Mouse (Mus musculus) cerebellum, postnatal 14 days (tissue): ENCODE measurements around the gene Slc9b1.

Source experiments
- DNase-seq, 2 experiments: peaks; one replicate each; pipeline ENCODE4 v3.0.0; 2021; ENCODE audit warnings: mixed read lengths in 2 of 2

Gene Slc9b1

DNA sequence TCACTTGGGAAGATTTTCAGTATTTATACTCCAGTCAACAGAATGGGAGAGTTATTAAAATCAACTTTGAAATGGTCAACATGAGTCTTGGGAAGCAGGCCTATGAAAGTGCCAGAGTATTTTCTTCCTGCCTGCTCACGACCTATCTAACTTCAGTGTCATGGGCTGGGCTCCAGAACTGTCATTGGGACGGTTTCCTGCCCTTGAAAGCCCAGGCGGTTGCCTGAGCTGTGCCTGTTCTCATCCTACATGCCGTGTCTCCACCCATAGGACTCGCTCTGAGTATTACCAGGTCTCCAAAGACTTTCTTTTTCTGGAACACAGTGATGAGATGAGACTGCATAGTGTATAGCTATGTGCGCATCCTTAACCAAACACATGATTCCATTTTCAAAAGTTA lies 45.4 kb downstream of the Slc9b1 start:
- DNase-seq: no peak

DNA sequence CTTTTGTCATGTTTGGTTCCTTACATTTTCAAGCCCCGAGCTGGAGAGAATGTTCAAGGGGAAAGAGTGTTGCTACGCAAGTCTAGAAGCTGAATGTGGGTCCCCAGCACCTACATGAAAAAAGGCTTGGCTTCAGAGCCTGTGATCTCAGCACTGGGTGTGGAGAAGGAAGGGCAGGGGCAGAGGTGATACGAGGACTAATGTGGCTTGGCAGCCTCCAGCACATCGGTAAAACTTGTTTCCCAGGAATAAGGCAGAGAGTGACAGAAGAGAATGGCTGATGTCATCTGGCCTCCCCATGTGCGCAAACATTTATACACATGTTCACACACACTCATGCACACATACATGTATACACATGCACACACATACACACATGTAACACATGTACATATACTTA lies 47.3 kb downstream of the Slc9b1 start:
- DNase-seq: no peak

- DNase-seq: no peak
Observed at GRCm38 (mm10) chr3:135396081-135396480, 48.3 kb downstream of the Slc9b1 start.

DNA sequence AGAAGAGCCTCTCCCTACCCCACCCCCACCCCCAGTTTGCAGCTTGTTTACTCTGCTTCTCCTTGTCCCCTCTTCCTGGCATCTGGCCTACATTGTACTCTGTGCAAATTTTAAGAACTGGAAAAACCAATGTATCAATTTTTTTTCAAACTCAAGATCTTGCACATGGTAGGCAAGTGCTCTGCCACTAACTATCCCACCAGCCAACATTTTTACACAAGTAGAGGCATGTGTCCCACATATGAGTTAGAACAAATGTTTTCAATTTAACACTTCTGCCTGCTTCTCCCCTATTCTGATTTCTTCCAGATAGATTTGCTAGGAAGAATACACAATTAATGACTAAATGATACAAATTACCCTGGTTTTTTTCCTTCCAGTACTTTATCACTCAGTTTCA lies 49.3 kb downstream of the Slc9b1 start:
- DNase-seq: no peak

- DNase-seq: peak; percentile 94 to 96
Observed at GRCm38 (mm10) chr3:135402201-135402658, 54.4 kb downstream of the Slc9b1 start.

GRCm38 (mm10) chr3:135403211-135403610 lies 55.4 kb downstream of the Slc9b1 start:
- DNase-seq: no peak

DNA sequence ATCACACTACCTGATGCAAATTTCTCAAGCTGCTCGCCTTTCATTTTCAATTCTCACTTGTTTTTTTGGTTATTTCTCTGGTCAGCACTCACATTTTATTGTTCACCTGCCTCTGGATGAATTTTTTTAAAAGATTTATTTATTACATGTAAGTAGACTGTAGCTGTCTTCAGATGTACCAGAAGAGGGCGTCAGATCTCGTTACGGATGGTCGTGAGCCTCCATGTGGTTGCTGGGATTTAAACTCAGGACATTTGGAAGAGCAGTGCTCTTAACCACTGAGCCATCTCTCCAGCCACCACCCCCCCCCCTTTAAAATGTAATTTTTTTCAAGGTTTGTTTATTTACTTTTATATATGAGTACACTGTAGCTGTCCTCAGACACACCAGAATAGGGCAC lies 56.0 kb downstream of the Slc9b1 start:
- DNase-seq: no peak

GRCm38 (mm10) chr3:135404599-135404998 lies 56.8 kb downstream of the Slc9b1 start:
- DNase-seq: no peak

GRCm38 (mm10) chr3:135407351-135407750 lies 59.5 kb downstream of the Slc9b1 start:
- no peak for DNase-seq

- DNase-seq: no peak
Observed at GRCm38 (mm10) chr3:135409219-135409618, 61.4 kb downstream of the Slc9b1 start.

DNA sequence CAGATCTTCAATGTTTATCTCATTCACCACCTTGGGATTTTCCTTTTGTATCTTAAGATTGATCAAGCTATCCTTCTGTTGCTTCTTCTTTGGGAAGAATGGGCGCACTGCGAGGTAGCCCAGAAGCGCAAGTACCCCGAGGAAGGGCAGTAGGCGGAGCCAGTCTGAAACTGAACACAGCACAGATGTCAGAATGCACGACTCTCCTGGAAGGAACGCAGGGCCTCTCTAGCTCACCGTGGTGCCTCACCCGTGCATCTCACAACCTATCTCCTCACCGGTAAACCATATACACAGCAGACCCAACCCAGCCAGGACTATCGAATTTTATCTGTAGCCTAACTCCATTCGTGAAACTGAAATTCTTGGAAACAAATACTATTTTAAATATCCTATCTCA lies 63.2 kb downstream of the Slc9b1 start:
- DNase-seq: no peak

DNA sequence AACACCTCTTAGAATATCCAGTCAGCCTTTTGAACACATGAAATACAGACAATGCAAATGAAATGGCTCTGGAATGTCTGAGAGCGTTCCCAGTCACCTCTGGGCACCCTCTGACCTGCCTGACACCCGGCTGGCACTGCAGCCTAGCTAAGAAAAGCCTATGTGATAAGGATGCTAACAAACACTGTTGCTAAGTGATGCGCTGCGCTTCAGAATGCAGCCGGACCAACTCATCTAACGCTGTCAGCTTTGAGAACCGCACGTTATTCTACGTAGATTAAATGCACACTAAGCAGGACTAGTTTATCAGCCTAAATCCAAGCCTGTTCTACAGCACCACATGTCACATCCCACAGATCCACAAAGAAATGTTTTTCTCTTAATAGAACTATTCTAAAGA lies 64.0 kb downstream of the Slc9b1 start:
- DNase-seq: no peak

GRCm38 (mm10) chr3:135417245-135417644 lies 69.4 kb downstream of the Slc9b1 start:
- no peak for DNase-seq

DNA sequence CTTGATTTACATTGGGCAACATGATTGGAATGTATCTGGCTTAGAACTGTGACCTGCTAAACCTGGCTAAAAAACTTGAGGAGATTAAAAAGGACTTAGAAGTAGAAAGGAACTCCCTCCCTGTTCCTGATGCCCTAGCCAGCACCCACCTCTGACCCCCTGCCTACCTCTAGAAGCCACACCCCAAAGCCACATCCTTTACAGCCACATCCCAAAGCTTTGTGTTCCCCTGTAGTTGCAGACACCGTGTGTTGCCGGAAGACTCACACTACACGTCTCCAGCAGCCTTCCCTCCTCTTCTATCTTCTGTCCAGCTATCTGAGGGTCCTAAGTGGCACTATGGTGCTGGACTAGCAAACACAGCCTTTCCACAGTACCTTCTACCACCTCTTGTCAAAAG lies 70.0 kb downstream of the Slc9b1 start:
- DNase-seq: no peak

DNA sequence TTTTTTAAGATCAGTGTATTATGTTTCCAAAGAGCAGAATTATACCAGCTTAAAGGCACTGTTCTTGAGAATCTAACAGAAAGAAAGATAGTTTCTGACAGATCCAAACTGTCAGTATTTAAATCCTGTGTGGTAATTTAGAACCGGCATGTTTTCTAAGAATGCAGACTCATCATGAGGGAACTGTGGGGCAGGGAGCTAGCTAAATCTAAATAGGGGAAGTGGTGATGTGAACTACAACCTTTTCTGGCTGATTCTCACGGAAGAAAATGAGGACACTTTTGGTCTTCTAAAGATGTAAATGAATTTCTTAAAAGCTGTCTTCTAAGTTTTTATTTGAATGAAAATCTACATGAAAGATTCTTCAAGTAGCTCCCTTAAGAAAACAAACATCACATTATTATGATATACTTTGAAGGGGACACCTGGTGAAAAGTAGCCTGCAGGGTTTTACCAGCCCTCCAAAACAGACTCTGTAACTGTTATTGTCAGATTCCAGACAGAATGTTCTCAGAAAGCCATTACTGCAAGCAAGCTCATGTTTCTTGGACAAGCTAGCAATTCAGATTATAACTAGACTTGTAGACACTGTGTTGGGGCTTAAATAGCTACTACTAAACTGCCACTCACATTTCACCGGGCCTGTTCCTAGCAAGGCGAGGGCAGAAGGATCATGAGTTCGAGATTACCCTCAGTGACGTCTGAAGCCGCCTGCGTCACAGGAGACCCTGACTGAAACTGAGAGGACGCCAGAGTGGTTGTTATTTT lies 72.9 kb downstream of the Slc9b1 start:
- DNase-seq: no peak

DNA sequence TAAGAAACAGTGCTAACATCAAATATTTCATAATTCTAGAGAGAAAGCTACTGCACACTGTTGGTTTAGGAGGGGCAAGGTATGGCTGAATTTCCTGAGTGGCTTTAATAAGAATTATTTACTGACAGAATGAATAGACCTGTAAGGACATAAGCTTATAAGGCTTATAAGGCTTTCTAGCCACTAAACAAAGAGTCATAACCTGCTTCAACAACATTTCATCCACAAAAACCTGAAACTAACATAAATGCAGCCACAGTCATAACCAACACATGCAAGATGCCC lies 73.4 kb downstream of the Slc9b1 start:
- no peak for DNase-seq

DNA sequence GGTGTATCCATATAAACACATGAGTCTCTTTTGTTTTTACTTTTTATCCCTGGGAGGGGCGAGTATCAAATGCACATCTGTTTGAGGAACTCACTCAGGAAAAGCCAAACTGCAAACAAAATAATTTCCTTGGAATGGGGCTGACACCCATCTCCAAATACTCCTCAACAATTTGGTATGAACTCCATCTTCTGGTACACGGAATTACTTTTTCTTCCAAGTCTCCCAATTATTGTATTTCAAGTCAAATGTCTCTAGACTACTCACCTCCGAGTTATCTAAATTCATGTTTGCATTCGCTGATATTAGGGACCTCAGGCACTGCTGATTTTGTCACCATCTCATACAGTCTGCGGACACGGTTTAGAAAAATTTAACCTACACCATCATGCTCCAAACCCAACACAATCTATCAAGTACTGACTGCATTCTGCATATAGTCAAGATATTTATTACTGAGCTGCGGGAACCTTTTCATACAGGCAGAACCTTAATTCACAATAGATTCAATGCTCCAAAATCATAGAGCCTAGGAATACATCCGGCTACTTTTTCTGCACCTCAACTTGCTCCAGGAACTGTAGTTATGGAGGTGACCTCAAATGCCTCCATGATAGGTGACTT lies 74.5 kb downstream of the Slc9b1 start:
- no peak for DNase-seq

DNA sequence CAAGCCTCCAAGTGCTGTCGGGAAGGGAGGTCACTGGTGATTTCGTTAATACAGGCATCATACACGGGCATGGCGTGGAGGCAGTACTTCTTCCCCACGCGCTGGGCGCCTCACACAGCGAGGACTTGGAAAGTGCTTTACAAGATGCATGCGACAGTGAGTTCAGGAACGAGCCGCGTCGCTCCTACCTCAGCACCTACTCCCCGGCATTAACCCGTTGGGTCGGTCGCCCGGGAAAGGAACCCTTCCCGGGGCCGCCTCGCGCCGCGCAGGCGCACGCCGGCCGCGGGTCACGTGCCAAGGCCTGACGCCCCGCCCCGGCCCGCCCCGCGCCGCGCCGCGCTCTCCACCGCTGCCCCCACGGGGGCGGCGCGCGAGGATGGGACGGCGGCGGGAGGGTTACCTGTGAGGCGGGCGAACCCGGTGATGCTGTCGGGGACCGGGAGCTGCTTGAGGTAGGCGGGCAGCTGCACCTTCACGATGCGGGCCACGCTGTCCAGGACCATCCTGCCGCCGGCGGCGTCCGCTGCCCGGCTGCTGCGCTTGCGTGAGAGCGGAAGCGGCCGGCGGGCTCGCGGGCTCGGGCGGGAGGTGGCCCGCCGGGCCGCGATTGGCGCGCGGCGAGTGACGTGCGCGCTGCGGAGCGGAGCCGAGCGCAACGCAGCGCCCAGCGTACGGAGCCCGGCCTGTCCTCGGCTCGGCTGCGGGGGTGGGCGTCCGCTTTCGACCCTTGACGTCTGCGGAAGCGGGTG lies 75.2 kb downstream of the Slc9b1 start:
- DNase-seq: peak; percentile 89 to 93

DNA sequence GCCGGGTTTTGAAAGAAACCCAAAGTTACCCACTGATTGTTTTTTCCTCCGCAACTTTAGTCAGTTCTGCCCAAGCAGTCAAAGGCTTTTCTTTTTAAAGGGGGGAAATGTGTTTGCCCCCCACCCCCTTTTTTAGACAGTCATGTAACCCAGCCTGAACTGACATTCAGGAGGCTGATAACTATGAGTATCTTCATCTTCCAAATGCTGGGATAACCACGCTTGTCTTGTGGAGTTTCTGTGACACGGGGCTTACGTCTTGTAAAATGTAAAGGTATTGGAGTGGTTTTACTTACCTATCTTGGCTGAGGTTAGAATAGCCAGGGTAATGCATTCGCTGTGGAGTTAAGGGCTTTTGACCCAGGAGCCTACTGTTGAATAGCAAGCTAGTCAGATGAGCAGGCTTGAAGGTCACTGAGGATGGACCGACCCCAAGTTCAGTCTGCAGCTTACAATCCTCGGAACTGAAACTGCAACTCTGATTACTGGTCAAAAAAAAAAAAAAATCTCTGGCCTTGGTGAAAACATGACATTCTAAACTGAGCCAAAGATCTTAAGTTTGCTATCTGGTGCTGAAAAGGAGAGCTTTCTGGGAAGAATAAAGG lies 75.9 kb downstream of the Slc9b1 start, which contains the start of gene Cisd2:
TSS of gene Cisd2 (minus strand) at position 318 of the 605 bp plus-strand sequence.
- no peak for DNase-seq

DNA sequence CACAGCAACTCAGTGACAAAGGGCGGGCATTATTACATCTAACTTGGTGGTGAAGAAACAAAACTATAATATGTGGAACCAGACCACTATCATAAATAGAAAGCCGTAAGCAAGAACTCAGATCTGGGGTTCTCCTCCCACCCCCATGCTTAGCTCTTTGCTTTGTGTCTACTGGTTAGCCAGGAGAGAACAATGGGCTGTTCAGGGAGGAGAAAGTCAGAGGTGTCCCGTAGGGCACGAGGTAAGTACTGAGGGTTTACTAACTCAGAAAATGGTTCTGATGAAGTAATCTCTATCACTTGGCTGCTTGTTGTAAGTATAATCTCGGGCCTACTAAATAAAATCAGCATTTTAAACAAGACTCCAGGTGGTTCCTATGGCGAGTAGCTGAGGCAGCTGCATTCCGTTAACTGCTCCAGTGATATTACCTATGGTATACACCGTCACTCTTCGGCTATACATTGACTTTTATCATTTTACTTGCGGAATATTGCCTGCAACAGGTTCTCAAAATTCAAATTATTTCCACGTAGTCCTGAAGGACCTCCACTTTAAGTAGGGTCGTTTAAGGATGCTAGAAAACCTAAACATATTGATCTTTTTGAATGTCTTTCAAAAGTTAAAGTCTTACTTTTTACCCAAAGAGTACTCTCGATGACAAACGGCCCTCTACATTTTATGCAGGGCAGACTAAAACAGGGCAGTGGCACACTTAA lies 89.2 kb downstream of the Slc9b1 start:
- no peak for DNase-seq

- DNase-seq: peak; percentile 99
Observed at GRCm38 (mm10) chr3:135437758-135438495, 90.1 kb downstream of the Slc9b1 start, which contains the start of gene Ube2d3. Gene Ube2d3 (plus strand): TSS chr3:135438149.

DNA sequence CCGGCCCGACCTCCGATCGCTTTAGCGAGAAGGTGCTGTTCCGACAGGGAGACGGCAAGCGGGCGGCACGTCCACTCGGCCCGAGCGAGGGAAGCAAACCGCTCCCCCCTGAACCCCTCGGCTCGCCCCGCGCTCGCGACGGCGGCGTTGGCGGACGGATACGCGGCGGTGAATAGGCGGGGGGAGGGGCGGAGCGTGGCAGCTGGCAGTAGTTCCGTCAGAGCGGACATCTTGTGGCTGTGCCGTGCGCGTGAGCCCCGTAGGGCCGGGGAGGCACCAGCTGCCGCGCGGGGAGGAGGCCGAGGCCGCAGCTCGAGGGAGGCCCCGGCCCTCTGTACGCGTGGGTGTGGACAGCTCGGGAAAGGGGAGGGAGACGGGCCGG lies 90.7 kb downstream of the Slc9b1 start:
- peak; percentile 97 to 99 for DNase-seq
